Mouse (Mus musculus) limb, embryonic 10.5 days (tissue): ENCODE results near the gene Jund. TPM values are rescaled to one million over a fixed set of nuclear protein-coding genes. Genes with fewer than 3 reads are reported as not detected.
A peak's percentile ranks its signal among the peaks of the same experiment; 100 is the strongest.

Source experiments
- DNase-seq: peaks from one replicate; pipeline ENCODE4 v3.0.0-alpha.2; 2017; ENCODE audit warnings: low spot score
- H3K27ac ChIP-seq: fragments of 300-500 bp; sonication (generic); 2 replicates; pipeline ENCODE4 v1.5.1; 2016; ENCODE audit warnings: mild to moderate bottlenecking
- H3K27me3 ChIP-seq: fragments of 300-500 bp; sonication (generic); 2 replicates; pipeline ENCODE4 v1.6.1; 2016; ENCODE audit warnings: low read depth, mild to moderate bottlenecking; ENCODE audit not compliant: poor library complexity, severe bottlenecking
- H3K36me3 ChIP-seq: fragments of 300-500 bp; sonication (generic); 2 replicates; pipeline ENCODE4 v1.6.1; 2016; ENCODE audit warnings: mild to moderate bottlenecking, moderate library complexity
- H3K4me1 ChIP-seq: fragments of 300-500 bp; sonication (generic); 2 replicates; pipeline ENCODE4 v1.6.1; 2016
- H3K4me3 ChIP-seq: fragments of 300-500 bp; sonication (generic); 2 replicates; pipeline ENCODE4 v1.5.1; 2016; ENCODE audit warnings: mild to moderate bottlenecking, moderate library complexity
- H3K9me3 ChIP-seq: fragments of 300-500 bp; sonication (generic); replicated peaks from 2 replicates; pipeline ENCODE4 v1.6.1; 2016; ENCODE audit warnings: mild to moderate bottlenecking
- WGBS: fragments of 180-500 bp; shearing (Covaris S2); methylation state at CpG from one replicate; pipeline ENCODE4 v1.1.7; 2016; 5-methylcytosine and 5-hydroxymethylcytosine counted together
- polyA plus RNA-seq: library from polyadenylated mRNA; unstranded; fragments of >200 nt; fragmentation: Nextera tagmentation; extraction: Ambion mirVana; gene quantifications from 2 replicates; pipeline ENCODE4 v1.2.1, GENCODE M21; 2016

Jund gene
- polyA plus RNA-seq, 1 experiment from 2014 or later, result 80.6 TPM

DNA sequence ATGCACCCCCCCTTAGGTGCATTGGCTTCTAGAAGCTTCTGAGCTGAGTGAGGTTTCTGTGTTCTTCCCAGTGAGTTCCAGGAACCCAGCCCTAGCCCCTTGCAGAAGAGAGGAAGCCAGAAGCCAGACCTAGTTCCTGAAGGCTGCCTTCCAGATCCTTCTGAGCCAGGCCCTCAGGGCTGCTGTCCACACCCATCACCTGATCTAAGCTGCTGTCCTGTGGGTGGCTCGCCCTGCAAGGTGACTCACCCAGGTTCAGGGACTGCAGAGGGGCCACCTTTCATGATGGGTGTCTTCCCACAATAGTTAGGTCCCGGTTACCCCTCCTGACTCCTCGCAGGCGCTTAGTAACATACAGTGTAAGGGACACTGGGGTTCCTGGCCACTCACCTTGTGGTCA is 19.3 kb upstream of the Jund start:
- peak overlapping the region; percentile 11; the same call in 1 of the 2 replicates for H3K27ac ChIP-seq
- no peaks in the 10 kb centered on the region for H3K9me3 ChIP-seq
- H3K4me3 ChIP-seq, result no peak overlapping the region
- H3K4me1 ChIP-seq, result peaks cover 29% of the 10 kb centered on the region
- peaks cover 50% of the 10 kb centered on the region for H3K36me3 ChIP-seq
- H3K27me3 ChIP-seq, result no peaks in the 10 kb centered on the region
- no peak for DNase-seq
- WGBS, result 90% methylated on average over 4 of the region's 4 CpGs

- Histone ChIP-seq H3K9me3 (no peaks in the 10 kb centered on the region), H3K27ac (no peak overlapping the region), H3K4me3 (no peak overlapping the region), H3K27me3 (no peaks in the 10 kb centered on the region), H3K36me3 (peaks cover 52% of the 10 kb centered on the region), H3K4me1 (peaks cover 25% of the 10 kb centered on the region)
- DNase-seq, result no peak
- WGBS, result 80% methylated on average over 3 of the region's 3 CpGs
Measured at GRCm38 (mm10) chr8:70680039-70680438, 18.7 kb upstream of the Jund start.

DNA sequence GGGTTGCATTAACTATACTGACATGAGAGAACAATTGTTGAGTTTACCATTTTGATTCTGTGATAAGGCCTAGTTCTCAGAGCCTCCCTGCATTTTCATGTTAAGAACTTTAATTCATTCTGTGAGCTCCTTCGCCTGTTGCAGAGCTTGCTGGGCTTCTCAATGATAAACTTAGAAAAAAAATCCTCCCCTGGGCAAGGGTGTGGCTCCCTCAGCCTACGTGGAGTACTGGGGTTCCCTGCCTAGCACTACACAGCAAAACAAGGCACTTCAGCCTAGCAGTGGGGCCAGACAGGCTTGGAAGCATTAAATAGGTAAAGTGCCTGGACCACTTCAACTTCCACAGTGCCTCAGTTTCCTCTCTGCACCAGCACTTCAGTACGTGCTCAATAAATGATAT is 17.3 kb upstream of the Jund start:
- no peak for DNase-seq
- Histone ChIP-seq H3K27ac (no peak overlapping the region), H3K36me3 (peaks cover 45% of the 10 kb centered on the region), H3K27me3 (no peaks in the 10 kb centered on the region), H3K4me3 (no peak overlapping the region), H3K9me3 (no peaks in the 10 kb centered on the region), H3K4me1 (peaks cover 20% of the 10 kb centered on the region)
- 82% methylated on average over 3 of the region's 3 CpGs for WGBS

DNA sequence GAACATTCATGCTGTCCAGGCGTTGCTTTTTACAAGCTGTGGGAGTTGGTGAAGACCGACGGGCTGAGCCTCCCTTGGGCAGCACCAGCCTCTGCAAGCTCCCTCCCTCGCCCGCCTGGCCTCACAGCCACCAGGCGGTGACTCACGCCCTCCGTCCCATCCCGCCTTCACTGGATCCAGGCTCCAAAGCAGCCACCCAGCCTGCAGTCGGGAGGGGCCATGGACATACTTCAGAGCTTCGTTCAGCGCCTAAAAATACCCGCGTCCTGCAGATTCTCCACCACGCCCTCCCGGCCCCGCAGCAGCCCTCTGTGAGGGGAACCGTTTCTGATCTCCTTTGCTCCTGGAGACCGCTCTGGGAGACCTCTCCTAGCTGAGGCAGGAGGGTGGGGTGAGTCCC is 16.6 kb upstream of the Jund start:
- Histone ChIP-seq H3K4me1 (peaks cover 20% of the 10 kb centered on the region), H3K27ac (peak overlapping the region; percentile 63), H3K27me3 (no peaks in the 10 kb centered on the region), H3K9me3 (no peaks in the 10 kb centered on the region), H3K4me3 (peak overlapping the region; percentile 28), H3K36me3 (peaks cover 42% of the 10 kb centered on the region)
- DNase-seq, result peak; percentile 66
- 9% methylated on average over 19 of the region's 19 CpGs for WGBS

GRCm38 (mm10) chr8:70682692-70683091 is 16.1 kb upstream of the Jund start:
- DNase-seq, result no peak
- Histone ChIP-seq H3K4me3 (peak overlapping the region; percentile 28), H3K9me3 (no peaks in the 10 kb centered on the region), H3K36me3 (peaks cover 42% of the 10 kb centered on the region), H3K27me3 (no peaks in the 10 kb centered on the region), H3K27ac (peak overlapping the region; percentile 63), H3K4me1 (peaks cover 22% of the 10 kb centered on the region)
- WGBS, result 77% methylated on average over 3 of the region's 3 CpGs

DNA sequence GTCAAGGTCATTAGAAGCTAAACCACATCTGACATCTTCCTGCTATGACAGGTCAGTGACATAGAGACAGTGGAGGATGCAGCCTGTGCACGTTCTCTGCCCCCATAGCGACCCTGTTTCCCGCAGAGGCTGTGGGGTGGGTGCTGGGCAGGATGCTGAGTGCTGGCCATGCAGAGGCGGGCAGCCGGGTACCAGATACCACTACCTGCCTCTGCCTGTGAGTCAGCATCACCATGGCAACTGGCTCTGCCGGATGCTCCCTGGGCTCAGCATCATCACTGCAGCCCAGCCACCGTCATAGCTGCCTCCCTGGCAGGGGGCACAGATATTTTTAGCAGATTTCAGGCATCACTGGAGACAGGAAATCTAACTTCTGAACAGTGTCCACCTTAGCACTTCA is 14.5 kb upstream of the Jund start:
- no peak for DNase-seq
- no peak overlapping the region for H3K27ac ChIP-seq

GRCm38 (mm10) chr8:70687576-70687975 is 11.2 kb upstream of the Jund start:
- Histone ChIP-seq H3K36me3 (peaks cover 17% of the 10 kb centered on the region; the same call in 1 of the 2 replicates), H3K4me1 (peaks cover 40% of the 10 kb centered on the region), H3K27me3 (no peaks in the 10 kb centered on the region), H3K4me3 (no peak overlapping the region), H3K9me3 (no peaks in the 10 kb centered on the region), H3K27ac (0 out of 2 replicates have a peak overlapping the region, but pooled peaks have one; percentile 44)
- no peak for DNase-seq
- 93% methylated on average over 8 of the region's 8 CpGs for WGBS

More for the DNA sequence above, 14.5 kb upstream of the Jund start:
- no peaks in the 10 kb centered on the region for H3K9me3 ChIP-seq
- 66% methylated on average over 7 of the region's 7 CpGs for WGBS
- peaks cover 26% of the 10 kb centered on the region for H3K4me1 ChIP-seq
- no peak overlapping the region for H3K4me3 ChIP-seq
- peaks cover 28% of the 10 kb centered on the region for H3K36me3 ChIP-seq
- H3K27me3 ChIP-seq, result no peaks in the 10 kb centered on the region

GRCm38 (mm10) chr8:70688136-70688535 is 10.6 kb upstream of the Jund start:
- DNase-seq, result no peak
- 88% methylated on average over 3 of the region's 3 CpGs for WGBS
- H3K27ac ChIP-seq, result peak overlapping the region; percentile 71; the same call in 1 of the 2 replicates
- no peak overlapping the region for H3K4me3 ChIP-seq
- H3K4me1 ChIP-seq, result peaks cover 43% of the 10 kb centered on the region
- peaks cover 17% of the 10 kb centered on the region; the same call in 1 of the 2 replicates for H3K36me3 ChIP-seq
- no peaks in the 10 kb centered on the region for H3K9me3 ChIP-seq
- H3K27me3 ChIP-seq, result no peaks in the 10 kb centered on the region

DNA sequence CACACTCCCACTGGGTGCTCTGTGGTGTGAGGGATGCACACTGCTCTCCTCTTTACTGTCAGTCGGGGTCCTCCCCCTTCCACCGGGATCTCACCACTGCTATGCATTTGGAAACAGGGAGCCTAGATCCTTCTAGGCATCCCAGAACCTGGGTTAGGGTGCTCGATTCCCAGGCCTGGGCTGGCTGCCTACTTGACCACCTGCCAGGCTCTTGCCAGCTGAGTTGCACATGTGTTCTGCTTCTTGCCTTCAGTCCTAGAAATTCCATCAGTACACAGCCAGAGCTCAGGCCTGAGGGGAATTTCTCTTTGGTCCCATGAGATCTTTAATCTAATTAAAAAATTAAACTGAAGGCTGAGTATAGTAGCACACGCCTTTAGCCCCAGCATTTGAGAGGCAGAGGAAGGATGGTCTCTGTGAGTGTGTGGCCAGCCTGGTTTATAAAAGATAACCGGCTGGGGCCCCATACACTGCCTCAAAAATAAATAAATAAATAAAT is 8.8 kb upstream of the Jund start:
- 88% methylated on average over 5 of the region's 5 CpGs for WGBS
- H3K27me3 ChIP-seq, result no peaks in the 10 kb centered on the region
- peak overlapping the region; percentile 71 for H3K27ac ChIP-seq
- no peak overlapping the region for H3K4me3 ChIP-seq
- no peaks in the 10 kb centered on the region for H3K9me3 ChIP-seq
- no peak for DNase-seq
- H3K36me3 ChIP-seq, result peaks cover 12% of the 10 kb centered on the region; the same call in 1 of the 2 replicates
- peaks cover 53% of the 10 kb centered on the region for H3K4me1 ChIP-seq

DNA sequence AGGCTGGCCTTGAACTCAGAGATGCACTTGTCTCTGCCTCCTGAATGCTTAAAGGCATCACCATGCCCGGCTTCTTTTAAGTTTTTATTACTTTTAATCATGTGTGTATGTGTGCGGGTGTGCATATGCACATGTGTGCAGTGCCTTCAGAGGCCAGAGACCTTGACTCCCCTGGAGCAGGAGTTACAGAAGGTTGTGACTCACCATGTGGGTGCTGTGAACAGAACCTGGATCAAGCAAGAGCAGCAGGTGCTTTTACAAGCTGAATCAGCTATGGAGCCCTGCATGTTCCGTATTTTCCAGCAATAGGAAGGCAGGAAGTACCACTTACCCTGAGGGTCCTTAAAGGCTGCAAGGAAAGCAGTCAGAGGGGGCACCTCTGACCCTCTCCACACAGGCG is 7.5 kb upstream of the Jund start:
- 51% methylated on average over 4 of the region's 4 CpGs for WGBS

DNA sequence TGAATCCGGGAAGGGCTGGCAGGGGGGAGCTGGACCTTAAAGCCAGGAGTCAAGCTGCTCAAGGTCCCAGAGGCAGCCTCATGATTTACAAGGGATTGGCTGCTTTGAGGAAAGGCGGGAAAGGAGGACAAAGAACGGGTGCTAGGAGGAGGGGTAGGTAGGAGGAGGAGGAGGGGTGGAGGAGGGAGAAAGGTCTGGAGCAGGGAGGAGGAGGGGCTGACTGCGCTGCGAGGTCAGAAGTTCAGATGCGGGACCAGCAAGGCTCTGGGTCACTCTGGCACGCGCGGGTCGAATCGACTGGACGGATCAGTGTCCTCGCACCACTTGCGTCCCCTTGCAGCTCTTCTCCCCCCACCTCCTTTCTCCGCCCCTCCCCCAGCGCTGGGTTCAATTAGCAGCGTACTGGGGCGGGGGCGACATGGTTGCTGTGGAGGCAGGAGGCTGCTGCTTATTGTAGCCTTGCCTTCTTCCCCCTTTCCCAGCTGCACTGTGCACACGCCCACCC is 7.0 kb upstream of the Jund start:
- peak overlapping the region; percentile 48 for H3K4me3 ChIP-seq
- peaks cover 7% of the 10 kb centered on the region; the same call in 1 of the 2 replicates for H3K36me3 ChIP-seq
- H3K9me3 ChIP-seq, result no peaks in the 10 kb centered on the region
- H3K27me3 ChIP-seq, result no peaks in the 10 kb centered on the region
- under 1% methylated on average over 20 of the region's 20 CpGs for WGBS
- H3K27ac ChIP-seq, result peak overlapping the region; percentile 99
- DNase-seq, result peak; percentile 91
- peaks cover 71% of the 10 kb centered on the region for H3K4me1 ChIP-seq

More for the DNA sequence above, 7.5 kb upstream of the Jund start:
- H3K9me3 ChIP-seq, result no peaks in the 10 kb centered on the region
- no peaks in the 10 kb centered on the region for H3K27me3 ChIP-seq
- peak overlapping the region; percentile 99 for H3K27ac ChIP-seq
- no peak for DNase-seq
- H3K4me3 ChIP-seq, result peak overlapping the region; percentile 48
- peaks cover 12% of the 10 kb centered on the region; the same call in 1 of the 2 replicates for H3K36me3 ChIP-seq
- peaks cover 66% of the 10 kb centered on the region for H3K4me1 ChIP-seq

DNA sequence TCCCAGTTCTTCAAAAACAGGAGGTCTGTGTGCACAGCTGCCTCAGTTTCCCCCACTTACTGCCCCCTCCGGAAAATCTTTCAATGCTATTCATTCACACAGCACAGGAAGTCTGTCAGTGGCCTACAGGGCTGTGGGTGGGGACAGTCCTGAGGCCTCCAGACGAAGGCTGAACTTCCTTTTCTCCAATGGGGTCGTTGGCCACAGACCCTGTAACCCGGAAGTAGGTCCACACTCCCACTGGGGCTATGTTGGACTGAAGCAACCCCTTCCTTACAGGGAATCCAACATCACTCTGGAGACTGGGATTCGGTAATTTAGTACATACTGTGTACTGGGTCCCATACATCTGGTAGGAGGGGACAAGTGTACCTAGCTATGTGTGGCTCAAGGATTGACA is 5.1 kb upstream of the Jund start:
- Histone ChIP-seq H3K9me3 (no peaks in the 10 kb centered on the region), H3K36me3 (no peaks in the 10 kb centered on the region), H3K27ac (peak overlapping the region; percentile 81), H3K4me1 (peaks cover 85% of the 10 kb centered on the region), H3K4me3 (no peak overlapping the region), H3K27me3 (no peaks in the 10 kb centered on the region)
- DNase-seq, result no peak
- 74% methylated on average over 5 of the region's 5 CpGs for WGBS

DNA sequence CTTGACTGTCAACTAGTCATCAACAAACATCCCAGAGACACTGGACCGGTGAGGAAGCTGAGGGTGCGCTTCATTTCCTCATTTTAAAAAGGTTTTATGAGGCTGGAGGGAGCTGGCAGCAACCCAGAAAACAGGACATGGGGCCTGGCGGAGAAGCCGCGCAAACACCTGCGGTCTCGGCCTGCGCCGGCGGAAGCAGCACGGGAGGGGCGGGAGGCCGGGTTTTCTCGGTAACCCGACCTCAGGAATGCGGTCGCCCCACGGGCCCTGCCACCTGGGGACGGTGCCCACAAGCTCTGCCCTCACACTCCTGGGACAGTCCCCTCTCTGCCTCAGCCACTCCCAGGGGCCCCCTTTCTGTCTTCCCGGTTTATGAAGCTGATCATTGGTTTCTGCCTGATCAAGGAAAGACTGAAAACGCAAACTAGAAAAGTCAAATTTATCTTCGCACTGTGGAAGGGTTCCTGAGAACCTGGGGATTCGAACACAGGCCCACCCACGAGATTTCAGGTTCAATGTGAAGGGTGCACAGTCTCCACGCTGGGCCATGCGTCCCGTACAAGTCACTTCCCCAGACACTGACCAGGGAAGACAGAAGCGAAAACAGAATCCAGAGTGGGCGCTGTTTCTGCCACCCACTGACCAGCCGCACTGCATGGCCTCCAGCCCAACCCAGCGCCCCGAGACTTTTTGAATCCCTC is 3.3 kb upstream of the Jund start:
- Histone ChIP-seq H3K4me1 (peaks cover 77% of the 10 kb centered on the region), H3K36me3 (no peaks in the 10 kb centered on the region), H3K4me3 (peak overlapping the region; percentile 34), H3K27me3 (no peaks in the 10 kb centered on the region), H3K9me3 (no peaks in the 10 kb centered on the region), H3K27ac (peak overlapping the region; percentile 97)
- DNase-seq, result peak; percentile 69
- WGBS, result 29% methylated on average over 32 of the region's 32 CpGs
